Mouse (Mus musculus) embryonic facial prominence, embryonic 15.5 days (tissue): ENCODE results near the gene Kndc1. TPM values are rescaled to one million over a fixed set of nuclear protein-coding genes. Genes with fewer than 3 reads are reported as not detected.

ENCODE experiments used
- ATAC-seq: fragments of 200-750 bp; cut with Nextera tagmentation; 2 replicates; pipeline ENCODE4 v1.8.0; 2017; ENCODE audit warnings: low read depth, moderate TSS enrichment; ENCODE audit not compliant: insufficient number of reproducible peaks, low FRiP score, low TSS enrichment
- H3K27ac ChIP-seq: fragments of 300-500 bp; sonication (generic); replicated peaks from 2 replicates; pipeline ENCODE4 v1.5.1; 2015; ENCODE audit warnings: mild to moderate bottlenecking, inconsistent platforms
- H3K27me3 ChIP-seq: fragments of 300-500 bp; sonication (generic); 2 replicates; pipeline ENCODE4 v1.6.1; 2015; ENCODE audit warnings: inconsistent platforms
- H3K36me3 ChIP-seq: fragments of 300-500 bp; sonication (generic); 2 replicates; pipeline ENCODE4 v1.6.1; 2015; ENCODE audit warnings: mild to moderate bottlenecking, inconsistent platforms
- H3K4me1 ChIP-seq: fragments of 300-500 bp; sonication (generic); 2 replicates; pipeline ENCODE4 v1.6.1; 2015; ENCODE audit warnings: inconsistent platforms
- H3K4me2 ChIP-seq: fragments of 300-500 bp; sonication (generic); replicated peaks from 2 replicates; pipeline ENCODE4 v1.6.1; 2015; ENCODE audit warnings: mild to moderate bottlenecking, inconsistent platforms
- H3K4me3 ChIP-seq: fragments of 300-500 bp; sonication (generic); replicated peaks from 2 replicates; pipeline ENCODE4 v1.5.1; 2015; ENCODE audit warnings: mild to moderate bottlenecking, inconsistent platforms
- H3K9ac ChIP-seq: fragments of 300-500 bp; sonication (generic); 2 replicates; pipeline ENCODE4 v1.6.1; 2015; ENCODE audit warnings: inconsistent platforms
- H3K9me3 ChIP-seq: fragments of 300-500 bp; sonication (generic); replicated peaks from 2 replicates; pipeline ENCODE4 v1.6.1; 2016; ENCODE audit warnings: inconsistent platforms
- WGBS: fragments of 180-500 bp; shearing (Covaris S2); methylation state at CpG from one replicate; pipeline ENCODE4 v1.1.7; 2015; 5-methylcytosine and 5-hydroxymethylcytosine counted together
- polyA plus RNA-seq: library from polyadenylated mRNA; unstranded; fragments of >200 nt; fragmentation: Nextera tagmentation; extraction: Ambion mirVana; gene quantifications from 2 replicates; pipeline ENCODE4 v1.2.1, GENCODE M21; 2015

The Kndc1 gene
- 1.1 and 1.7 TPM in 2 replicates for polyA plus RNA-seq

DNA sequence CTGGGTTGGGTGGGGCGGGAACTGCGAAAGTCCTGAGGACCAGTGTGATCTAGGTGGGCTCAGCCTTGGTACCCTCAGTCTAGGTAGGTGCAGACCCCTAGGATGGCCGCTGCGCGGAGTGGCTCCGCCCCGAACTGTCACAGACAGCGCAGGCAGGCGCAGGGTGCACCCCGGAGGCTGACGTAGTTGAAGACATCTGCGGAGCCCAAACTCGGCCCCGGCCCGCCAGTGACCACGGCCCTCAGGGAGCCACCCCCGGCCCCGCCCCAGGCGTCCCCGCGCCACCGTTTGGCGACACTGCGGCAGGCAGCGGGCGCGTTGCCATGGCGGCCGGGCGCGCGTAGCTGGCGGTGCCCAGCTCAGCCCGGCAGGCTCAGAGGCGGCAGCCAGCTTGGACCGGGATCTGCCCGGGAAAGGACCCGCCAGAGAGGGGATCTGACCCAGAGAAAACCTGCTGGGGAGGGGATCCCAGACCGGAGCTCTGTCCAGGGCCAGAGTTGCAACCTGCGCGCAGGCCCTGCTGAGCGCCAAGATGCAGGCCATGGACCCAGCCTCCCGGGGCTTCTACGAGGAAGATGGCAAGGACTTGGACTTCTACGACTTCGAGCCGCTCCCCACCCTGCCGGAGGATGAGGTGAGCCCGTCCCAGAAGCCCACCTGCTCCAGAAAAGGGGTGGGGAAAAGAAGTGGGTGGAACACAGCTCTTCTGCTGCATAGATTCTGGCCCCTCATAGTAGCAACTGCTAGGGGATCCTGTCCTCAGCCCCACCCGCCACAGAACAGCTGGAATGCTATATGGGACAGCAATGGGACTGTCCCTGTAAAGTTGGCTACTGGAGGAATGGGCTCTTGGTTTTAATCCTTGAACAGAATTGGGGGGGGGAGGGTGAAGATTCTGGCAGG lies at the start of gene Kndc1:
Kndc1 (plus strand) TSS at position 42 of the 903 bp plus-strand sequence.
- Histone ChIP-seq H3K36me3 (no peaks in the 10 kb centered on the region), H3K27me3 (peaks cover 51% of the 10 kb centered on the region), H3K9ac (peak within 1 kb of the TSS; percentile 21; the same call in 1 of the 2 replicates), H3K4me3 (peak within 1 kb of the TSS; percentile 46), H3K4me2 (peak within 1 kb of the TSS; percentile 88), H3K4me1 (peaks cover 8% of the 10 kb centered on the region), H3K9me3 (no peaks in the 10 kb centered on the region), H3K27ac (no peak within 1 kb of the TSS)
- ATAC-seq, result no peak; the same call in 1 of the 2 replicates
- WGBS, result under 1% methylated on average over 50 of the region's 50 CpGs

DNA sequence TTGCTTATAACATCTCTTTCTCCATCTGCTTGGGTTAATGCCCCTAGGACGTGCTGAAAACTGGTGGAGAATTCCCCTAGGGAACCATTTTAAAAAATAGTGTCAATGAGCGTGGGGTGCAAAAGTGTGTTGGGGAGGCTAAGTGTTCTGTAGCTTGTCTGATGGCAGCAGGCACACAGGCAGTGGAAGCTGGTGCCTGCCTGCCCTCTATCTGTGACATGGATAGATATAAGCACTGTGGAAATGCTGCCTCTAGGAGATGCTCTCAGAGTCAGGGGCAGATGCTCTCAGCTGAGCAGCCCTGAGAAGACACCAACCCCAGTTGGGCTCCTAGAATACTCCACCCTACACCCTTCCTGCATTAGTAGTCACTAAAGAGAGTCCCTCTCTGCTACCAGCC lies 49.4 kb upstream of the Kndc1 start:
- Histone ChIP-seq H3K4me2 (no peak overlapping the region), H3K4me1 (no peaks in the 10 kb centered on the region), H3K27me3 (no peaks in the 10 kb centered on the region), H3K9me3 (no peaks in the 10 kb centered on the region), H3K27ac (no peak overlapping the region), H3K4me3 (no peak overlapping the region), H3K9ac (no peak overlapping the region), H3K36me3 (no peaks in the 10 kb centered on the region)
- 76% methylated on average over 2 of the region's 2 CpGs for WGBS
- no peak for ATAC-seq

DNA sequence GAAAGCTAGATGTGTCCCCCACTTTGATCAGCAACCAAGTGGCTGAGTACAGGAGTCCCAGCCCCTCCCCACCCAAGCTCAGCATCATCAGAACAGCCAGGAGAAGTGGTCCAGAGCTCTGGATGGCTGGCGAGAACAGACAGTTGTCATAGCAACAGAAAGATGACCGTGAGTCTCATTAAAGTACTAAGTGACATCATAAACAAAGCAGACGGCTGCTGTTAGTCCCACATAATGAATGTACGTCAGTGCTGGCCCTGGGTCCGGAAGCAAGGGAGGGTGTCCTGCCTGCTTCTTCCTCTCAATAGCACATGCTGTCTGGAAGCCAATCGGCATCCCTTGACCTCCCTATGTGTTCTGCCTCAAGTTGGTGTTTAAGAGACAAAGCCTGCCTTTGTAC lies 44.3 kb upstream of the Kndc1 start:
- ATAC-seq, result no peak
- no peaks in the 10 kb centered on the region for H3K4me1 ChIP-seq

DNA sequence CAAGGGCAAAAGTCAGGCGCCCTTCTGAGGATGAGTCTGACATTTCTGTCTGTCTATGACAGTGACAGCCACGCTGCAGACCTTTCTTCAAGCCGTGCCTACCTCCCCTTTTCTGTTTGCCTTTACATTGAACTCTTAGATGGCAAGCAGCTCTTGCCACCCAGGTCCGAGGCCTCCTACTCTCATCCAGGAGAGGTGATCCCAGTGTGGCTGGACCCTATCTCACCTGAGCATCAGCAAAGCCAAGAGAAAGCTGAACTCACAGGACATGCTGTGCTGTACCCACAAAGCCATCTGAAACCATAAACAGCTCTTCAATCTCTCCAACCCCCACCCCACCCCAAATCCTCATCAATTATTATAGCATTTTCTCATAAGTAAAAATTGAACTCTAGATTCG lies 43.8 kb upstream of the Kndc1 start:
- Histone ChIP-seq H3K9ac (no peak overlapping the region), H3K27me3 (no peaks in the 10 kb centered on the region), H3K27ac (no peak overlapping the region), H3K4me1 (no peaks in the 10 kb centered on the region), H3K4me3 (no peak overlapping the region), H3K9me3 (no peaks in the 10 kb centered on the region), H3K36me3 (no peaks in the 10 kb centered on the region), H3K4me2 (no peak overlapping the region)
- no peak for ATAC-seq
- 62% methylated on average over 5 of the region's 5 CpGs for WGBS

More for the DNA sequence above, 44.3 kb upstream of the Kndc1 start:
- H3K9ac ChIP-seq, result no peak overlapping the region
- no peak overlapping the region for H3K4me2 ChIP-seq
- no peak overlapping the region for H3K27ac ChIP-seq
- no peaks in the 10 kb centered on the region for H3K36me3 ChIP-seq
- no peaks in the 10 kb centered on the region for H3K27me3 ChIP-seq
- H3K4me3 ChIP-seq, result no peak overlapping the region
- H3K9me3 ChIP-seq, result no peaks in the 10 kb centered on the region
- 25% methylated on average over 6 of the region's 6 CpGs for WGBS

DNA sequence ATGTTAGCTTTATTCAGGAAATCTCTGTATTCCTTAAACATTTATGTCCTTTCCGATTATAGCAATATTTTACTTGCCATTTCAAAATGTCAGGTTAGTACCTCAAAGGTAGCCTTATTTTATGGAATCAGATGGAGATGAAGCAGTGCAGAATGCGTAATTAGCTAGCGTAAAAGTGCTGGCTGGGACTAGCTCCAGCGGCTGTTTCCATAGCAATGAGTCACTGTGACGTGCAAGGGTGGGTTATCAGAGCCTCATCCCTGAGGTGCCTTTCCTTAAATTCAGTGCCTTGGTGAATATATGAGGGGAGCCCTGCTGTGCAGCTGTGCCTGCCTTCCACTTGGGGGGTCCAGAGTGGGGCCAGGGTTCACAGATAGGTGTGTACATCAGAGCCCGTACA lies 43.4 kb upstream of the Kndc1 start:
- H3K4me2 ChIP-seq, result no peak overlapping the region
- ATAC-seq, result no peak
- H3K36me3 ChIP-seq, result no peaks in the 10 kb centered on the region
- no peak overlapping the region for H3K27ac ChIP-seq
- no peak overlapping the region for H3K9ac ChIP-seq
- no peaks in the 10 kb centered on the region for H3K27me3 ChIP-seq
- H3K9me3 ChIP-seq, result no peaks in the 10 kb centered on the region
- no peak overlapping the region for H3K4me3 ChIP-seq
- WGBS, result 58% methylated on average over 6 of the region's 6 CpGs
- no peaks in the 10 kb centered on the region for H3K4me1 ChIP-seq

DNA sequence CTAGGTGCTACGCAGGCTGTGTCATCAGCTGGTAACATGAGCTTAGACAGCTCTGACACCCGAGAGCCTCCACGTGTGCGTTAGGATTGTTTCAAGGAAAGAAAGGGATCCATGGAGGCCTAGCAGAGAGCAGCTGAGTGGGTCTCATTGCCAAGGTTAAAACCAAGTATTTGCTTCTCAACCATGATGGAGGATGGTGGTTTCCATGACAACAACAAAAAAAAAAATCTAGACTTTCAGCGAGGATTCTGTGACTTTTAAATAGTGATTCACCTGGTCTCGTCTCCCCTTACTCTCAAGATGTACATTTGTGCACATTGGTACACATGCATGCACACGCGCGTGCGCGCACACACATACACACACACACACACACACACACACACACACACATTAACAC lies 39.2 kb upstream of the Kndc1 start:
- no peak overlapping the region for H3K4me2 ChIP-seq
- H3K4me3 ChIP-seq, result no peak overlapping the region
- no peaks in the 10 kb centered on the region for H3K4me1 ChIP-seq
- no peak overlapping the region for H3K27ac ChIP-seq
- no peaks in the 10 kb centered on the region for H3K9me3 ChIP-seq
- ATAC-seq, result no peak
- no peaks in the 10 kb centered on the region for H3K27me3 ChIP-seq
- WGBS, result 71% methylated on average over 11 of the region's 11 CpGs
- H3K36me3 ChIP-seq, result no peaks in the 10 kb centered on the region
- no peak overlapping the region for H3K9ac ChIP-seq

DNA sequence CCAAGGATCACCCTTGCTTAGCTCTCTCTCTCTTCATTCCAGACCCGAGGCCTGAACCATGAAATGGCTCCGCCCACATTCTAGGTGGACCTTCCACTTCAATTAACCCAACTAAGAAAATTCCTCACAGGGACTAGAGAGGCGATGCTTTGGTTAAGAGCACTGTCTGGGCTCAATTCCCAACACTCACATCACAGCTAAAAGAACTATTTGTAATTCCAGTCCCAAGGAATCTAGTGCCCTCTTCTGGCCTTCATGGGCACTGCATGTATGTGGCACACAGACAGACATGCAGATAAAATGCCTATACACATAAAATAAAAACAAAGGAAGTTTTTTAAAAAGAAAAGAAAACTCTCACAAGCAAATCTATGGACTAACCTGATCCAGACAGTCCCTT lies 33.1 kb upstream of the Kndc1 start:
- no peak overlapping the region for H3K4me3 ChIP-seq
- no peak for ATAC-seq
- 24% methylated on average over 3 of the region's 3 CpGs for WGBS

DNA sequence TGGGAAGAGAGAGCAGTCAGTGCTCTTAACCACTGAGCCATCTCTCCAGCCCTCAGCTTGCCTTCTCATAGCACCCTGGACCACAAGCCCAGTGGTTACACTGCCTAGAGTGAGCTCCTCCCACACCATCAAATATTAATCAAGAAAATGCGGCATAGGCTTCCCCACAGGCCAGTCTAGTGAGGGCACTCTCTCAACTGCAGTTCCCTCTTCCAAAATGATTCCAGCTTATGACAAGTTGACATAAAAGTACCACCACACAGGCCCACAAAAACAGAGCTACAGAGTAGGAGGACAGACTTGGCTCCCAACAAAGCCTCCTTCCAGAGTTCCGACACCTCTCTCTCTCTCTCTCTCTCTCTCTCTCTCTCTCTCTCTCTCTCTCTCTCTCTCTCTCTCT lies 31.4 kb upstream of the Kndc1 start:
- H3K27me3 ChIP-seq, result no peaks in the 10 kb centered on the region
- no peaks in the 10 kb centered on the region for H3K9me3 ChIP-seq
- no peak overlapping the region for H3K4me2 ChIP-seq
- H3K4me3 ChIP-seq, result no peak overlapping the region
- H3K4me1 ChIP-seq, result no peaks in the 10 kb centered on the region
- no peak overlapping the region for H3K27ac ChIP-seq
- ATAC-seq, result no peak
- no peaks in the 10 kb centered on the region for H3K36me3 ChIP-seq
- H3K9ac ChIP-seq, result no peak overlapping the region
- 60% methylated on average over 2 of the region's 2 CpGs for WGBS

More for the DNA sequence above, 33.1 kb upstream of the Kndc1 start:
- Histone ChIP-seq H3K36me3 (no peaks in the 10 kb centered on the region), H3K4me2 (no peak overlapping the region), H3K4me1 (no peaks in the 10 kb centered on the region), H3K9ac (no peak overlapping the region), H3K27ac (no peak overlapping the region), H3K27me3 (no peaks in the 10 kb centered on the region), H3K9me3 (no peaks in the 10 kb centered on the region)

DNA sequence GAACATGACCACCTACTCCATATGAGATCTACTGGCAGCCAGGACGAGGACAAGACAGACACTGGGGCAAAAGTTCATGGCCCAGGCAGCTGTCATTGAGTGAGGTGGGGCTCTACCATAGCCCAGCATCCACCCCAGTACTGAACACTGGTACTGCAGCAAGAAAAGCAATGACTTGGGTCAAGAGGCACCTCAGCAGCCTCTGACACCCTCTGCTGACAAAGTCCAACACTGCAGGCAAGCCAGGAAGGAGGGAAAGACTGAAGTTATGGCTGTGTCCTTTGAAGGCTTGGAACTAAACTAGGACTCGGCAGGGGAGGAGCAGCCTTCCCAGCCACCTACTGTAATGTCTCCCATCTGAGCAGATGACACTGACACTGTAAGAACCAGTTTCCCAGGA lies 30.2 kb upstream of the Kndc1 start:
- H3K9ac ChIP-seq, result no peak overlapping the region
- no peak for ATAC-seq
- H3K4me3 ChIP-seq, result no peak overlapping the region
- H3K9me3 ChIP-seq, result no peaks in the 10 kb centered on the region
- no peak overlapping the region for H3K4me2 ChIP-seq
- H3K4me1 ChIP-seq, result no peaks in the 10 kb centered on the region
- H3K27ac ChIP-seq, result no peak overlapping the region
- WGBS, result 50% methylated on average over 2 of the region's 2 CpGs
- H3K27me3 ChIP-seq, result no peaks in the 10 kb centered on the region
- H3K36me3 ChIP-seq, result no peaks in the 10 kb centered on the region

DNA sequence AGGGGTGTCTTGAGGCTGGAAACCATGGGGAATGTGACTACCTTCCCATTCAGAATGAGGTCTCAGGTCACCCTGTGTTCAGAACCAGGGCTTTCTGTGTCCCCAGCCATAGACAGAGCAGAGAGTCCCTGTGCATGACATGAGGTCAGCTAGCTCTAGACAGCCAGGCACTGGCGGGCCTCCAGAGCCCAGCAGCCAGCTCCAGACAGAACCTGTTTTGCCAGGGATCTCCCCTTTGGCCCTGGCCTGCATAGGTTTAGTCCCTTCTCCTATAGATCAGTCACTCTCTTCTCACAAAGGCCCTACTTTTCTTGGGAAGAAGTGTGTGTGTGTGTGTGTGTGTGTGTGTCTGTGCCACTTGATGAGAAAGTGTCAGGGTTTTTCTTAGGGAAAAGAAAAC lies 29.6 kb upstream of the Kndc1 start:
- Histone ChIP-seq H3K9me3 (no peaks in the 10 kb centered on the region), H3K27me3 (no peaks in the 10 kb centered on the region), H3K4me3 (no peak overlapping the region), H3K27ac (no peak overlapping the region), H3K9ac (no peak overlapping the region), H3K36me3 (no peaks in the 10 kb centered on the region), H3K4me1 (no peaks in the 10 kb centered on the region), H3K4me2 (no peak overlapping the region)
- 72% methylated on average over 1 of the region's 1 CpGs for WGBS
- ATAC-seq, result no peak

DNA sequence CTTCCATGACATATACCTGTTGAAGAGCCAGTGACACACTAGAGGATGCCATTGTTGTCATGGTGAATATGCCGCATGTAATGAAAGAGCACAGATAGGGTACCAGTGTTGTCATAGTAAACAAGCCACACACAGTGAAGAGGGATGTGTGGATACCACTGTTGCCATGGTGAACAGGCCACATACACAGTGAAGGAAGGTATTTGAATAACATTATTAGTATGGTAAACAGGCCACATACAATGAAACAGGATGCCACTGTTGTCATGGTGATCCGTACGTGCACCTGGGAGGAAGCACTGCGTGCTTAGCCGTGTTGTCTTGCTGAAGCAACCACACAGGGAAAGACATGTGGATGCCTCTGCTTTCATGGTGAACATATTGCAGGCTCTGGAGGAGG lies 23.5 kb upstream of the Kndc1 start:
- Histone ChIP-seq H3K27me3 (no peaks in the 10 kb centered on the region), H3K4me3 (no peak overlapping the region), H3K36me3 (no peaks in the 10 kb centered on the region), H3K9me3 (no peaks in the 10 kb centered on the region), H3K4me2 (no peak overlapping the region), H3K27ac (no peak overlapping the region), H3K9ac (no peak overlapping the region), H3K4me1 (no peaks in the 10 kb centered on the region)
- ATAC-seq, result no peak
- 83% methylated on average over 5 of the region's 5 CpGs for WGBS
